Mouse (Mus musculus) limb, embryonic 12.5 days (tissue): Measurements from ENCODE around the gene Hpn. TPM values are rescaled to one million over a fixed set of nuclear protein-coding genes. Genes with fewer than 3 reads are reported as not detected.

Experiments used
- ATAC-seq: fragments of 200-750 bp; cut with Nextera tagmentation; 2 replicates; pipeline ENCODE4 v1.8.0; 2017; ENCODE audit warnings: low read depth, moderate TSS enrichment; ENCODE audit not compliant: insufficient number of reproducible peaks, insufficient read depth, low FRiP score, low TSS enrichment
- H3K27ac ChIP-seq: fragments of 300-500 bp; sonication (generic); 2 replicates; pipeline ENCODE4 v1.5.1; 2016; ENCODE audit warnings: mild to moderate bottlenecking, moderate library complexity
- H3K27me3 ChIP-seq: fragments of 300-500 bp; sonication (generic); 2 replicates; pipeline ENCODE4 v1.6.1; 2016; ENCODE audit warnings: mild to moderate bottlenecking, moderate library complexity
- H3K36me3 ChIP-seq: fragments of 300-500 bp; sonication (generic); 2 replicates; pipeline ENCODE4 v1.6.1; 2016; ENCODE audit warnings: mild to moderate bottlenecking, moderate library complexity
- H3K4me1 ChIP-seq: fragments of 300-500 bp; sonication (generic); replicated peaks from 2 replicates; pipeline ENCODE4 v1.6.1; 2016
- H3K4me2 ChIP-seq: fragments of 300-500 bp; sonication (generic); 2 replicates; pipeline ENCODE4 v1.6.1; 2016; ENCODE audit warnings: mild to moderate bottlenecking, moderate library complexity
- H3K4me3 ChIP-seq: fragments of 300-500 bp; sonication (generic); replicated peaks from 2 replicates; pipeline ENCODE4 v1.5.1; 2016; ENCODE audit warnings: mild to moderate bottlenecking
- H3K9ac ChIP-seq: fragments of 300-500 bp; sonication (generic); replicated peaks from 2 replicates; pipeline ENCODE4 v1.6.1; 2016; ENCODE audit warnings: mild to moderate bottlenecking, moderate library complexity
- H3K9me3 ChIP-seq: fragments of 300-500 bp; sonication (generic); 2 replicates; pipeline ENCODE4 v1.6.1; 2016; ENCODE audit warnings: mild to moderate bottlenecking, moderate library complexity
- WGBS: fragments of 180-500 bp; shearing (Covaris S2); methylation state at CpG from one replicate; pipeline ENCODE4 v1.1.7; 2016; 5-methylcytosine and 5-hydroxymethylcytosine counted together
- polyA plus RNA-seq: library from polyadenylated mRNA; unstranded; fragments of >200 nt; fragmentation: Nextera tagmentation; extraction: Ambion mirVana; gene quantifications from 2 replicates; pipeline ENCODE4 v1.2.1, GENCODE M21; 2016

Gene Hpn
- polyA plus RNA-seq, result 2.4 and 3.6 TPM in 2 replicates

DNA sequence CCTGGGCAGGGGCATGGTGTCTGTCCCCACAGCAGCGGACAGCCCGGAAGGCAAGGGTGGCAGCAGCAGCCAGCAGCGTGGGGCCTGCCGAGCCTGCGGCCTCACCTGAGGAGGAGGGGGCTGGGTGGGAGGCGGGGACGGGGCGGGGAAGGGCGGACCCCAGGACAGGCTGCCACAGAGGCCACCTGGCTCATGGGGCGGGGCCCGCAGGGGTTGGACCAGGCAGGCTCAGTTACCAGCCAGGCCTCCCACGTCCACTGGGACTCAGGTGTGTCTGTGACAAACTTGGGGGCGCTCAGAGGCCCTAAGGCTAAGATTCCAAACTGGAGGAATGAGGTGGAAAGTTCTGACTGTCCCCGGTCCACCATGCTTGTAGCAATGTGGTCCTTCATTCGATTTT, at the start of gene Hpn:
Hpn (minus strand) TSS at position 109 of the 400 bp plus-strand sequence.
- no peaks in the 10 kb centered on the region for H3K36me3 ChIP-seq
- H3K4me3 ChIP-seq, result 0 out of 2 replicates have a peak within 1 kb of the TSS, but pooled peaks have one; percentile 11
- peak within 1 kb of the TSS; percentile 42 for H3K4me2 ChIP-seq
- H3K9me3 ChIP-seq, result no peaks in the 10 kb centered on the region
- peak; percentile 17 for ATAC-seq
- peak within 1 kb of the TSS; percentile 19; the same call in 1 of the 2 replicates for H3K9ac ChIP-seq
- 15% methylated on average over 13 of the region's 15 CpGs for WGBS
- H3K4me1 ChIP-seq, result peaks cover 15% of the 10 kb centered on the region
- H3K27me3 ChIP-seq, result peaks cover 2% of the 10 kb centered on the region
- H3K27ac ChIP-seq, result peak within 1 kb of the TSS; percentile 53; the same call in 1 of the 2 replicates

DNA sequence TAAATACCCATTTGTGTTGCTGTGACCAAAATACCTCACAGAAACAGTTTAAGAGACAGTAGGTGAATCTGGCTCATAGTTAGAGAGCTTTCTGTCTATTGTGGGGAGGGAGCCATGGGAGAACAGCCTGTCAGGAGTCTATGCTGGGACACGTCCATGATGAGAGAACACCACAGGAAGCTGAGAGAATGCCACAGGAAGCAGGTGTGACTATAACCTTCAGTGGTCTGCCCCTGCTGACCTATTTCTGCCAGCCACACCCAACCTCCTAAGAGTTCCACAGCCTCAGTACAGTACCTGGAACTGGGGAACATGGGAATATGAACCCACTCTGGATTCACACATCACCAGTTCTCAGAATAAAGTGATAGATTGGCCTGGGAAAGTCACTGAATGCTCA, 49.7 kb upstream of the Hpn start:
- Histone ChIP-seq H3K4me3 (no peak overlapping the region), H3K27ac (no peak overlapping the region), H3K27me3 (no peaks in the 10 kb centered on the region), H3K9ac (no peak overlapping the region), H3K4me1 (no peaks in the 10 kb centered on the region), H3K9me3 (no peaks in the 10 kb centered on the region), H3K36me3 (no peaks in the 10 kb centered on the region), H3K4me2 (no peak overlapping the region)
- 54% methylated on average over 1 of the region's 1 CpGs for WGBS
- no peak for ATAC-seq

DNA sequence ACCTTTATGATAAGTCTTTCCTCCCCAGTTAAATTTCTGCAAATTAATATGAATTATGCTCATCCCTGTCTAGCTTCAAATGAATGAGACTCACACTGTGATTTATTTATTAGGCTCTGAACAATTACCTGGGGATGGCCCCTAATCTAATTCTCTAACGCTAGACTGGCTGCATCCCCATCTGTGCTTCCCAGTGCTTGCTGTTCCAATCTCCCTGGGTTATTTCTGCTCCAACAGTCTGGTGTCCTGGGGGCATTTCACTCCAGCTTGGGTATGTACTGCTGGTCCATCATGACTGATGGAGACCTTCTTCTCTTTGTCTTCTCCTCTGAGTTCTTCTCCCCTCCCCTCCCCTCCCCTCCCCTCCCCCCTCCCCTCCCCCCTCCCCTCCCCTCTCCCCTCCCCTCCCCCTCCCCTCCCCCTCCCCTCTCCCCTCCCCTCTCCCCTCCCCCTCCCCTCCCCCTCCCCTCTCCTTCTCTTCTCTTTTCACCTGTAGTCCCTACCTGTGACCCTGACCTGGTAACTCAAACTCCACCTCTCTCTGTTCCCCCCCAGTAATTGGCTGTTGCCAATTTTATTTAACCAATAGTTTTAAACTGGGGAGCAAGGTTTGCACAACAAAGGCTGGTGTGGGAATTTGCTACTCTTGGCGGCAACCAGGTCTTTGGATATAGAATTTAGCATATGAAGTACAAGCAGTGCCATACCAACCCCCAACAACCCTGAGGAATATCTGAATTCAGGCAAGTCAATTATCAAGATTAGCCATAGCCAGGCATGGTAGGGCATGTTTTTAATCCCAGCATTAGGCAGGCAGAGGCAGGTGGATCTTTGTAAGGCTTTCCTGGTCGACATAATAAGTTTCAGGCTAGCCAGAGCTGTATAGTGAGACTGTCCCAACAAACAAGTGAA, 48.8 kb upstream of the Hpn start:
- 66% methylated on average over 3 of the region's 3 CpGs for WGBS
- Histone ChIP-seq H3K9me3 (no peaks in the 10 kb centered on the region), H3K36me3 (no peaks in the 10 kb centered on the region)

DNA sequence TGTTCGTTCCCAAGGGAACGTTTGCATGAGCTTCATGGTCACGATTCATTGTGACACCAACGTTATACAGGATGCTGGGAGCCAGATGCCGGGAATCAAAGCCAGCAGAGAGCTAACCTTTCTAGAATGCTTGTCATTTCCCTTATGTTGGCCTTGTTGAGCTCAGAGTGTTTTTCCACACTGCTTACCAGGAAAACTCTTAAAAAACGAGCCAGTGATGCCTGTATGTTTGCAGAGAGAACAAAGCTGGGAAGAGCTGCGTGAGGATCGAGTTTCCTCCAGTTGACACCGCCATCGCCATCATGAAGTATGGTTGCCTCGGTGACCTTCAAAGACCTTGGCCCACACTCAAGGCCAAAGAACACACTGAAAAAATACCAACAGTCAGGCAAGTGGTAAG, 47.2 kb upstream of the Hpn start:
- H3K9ac ChIP-seq, result no peak overlapping the region
- no peak overlapping the region for H3K27ac ChIP-seq
- no peaks in the 10 kb centered on the region for H3K27me3 ChIP-seq
- no peak for ATAC-seq
- 67% methylated on average over 11 of the region's 11 CpGs for WGBS
- no peak overlapping the region for H3K4me2 ChIP-seq
- no peaks in the 10 kb centered on the region for H3K36me3 ChIP-seq
- H3K4me1 ChIP-seq, result no peaks in the 10 kb centered on the region
- H3K4me3 ChIP-seq, result no peak overlapping the region
- no peaks in the 10 kb centered on the region for H3K9me3 ChIP-seq

More for the DNA sequence above, 48.8 kb upstream of the Hpn start:
- no peak for ATAC-seq
- no peak overlapping the region for H3K9ac ChIP-seq
- no peak overlapping the region for H3K4me3 ChIP-seq
- no peaks in the 10 kb centered on the region for H3K27me3 ChIP-seq
- no peaks in the 10 kb centered on the region for H3K4me1 ChIP-seq
- H3K4me2 ChIP-seq, result no peak overlapping the region
- no peak overlapping the region for H3K27ac ChIP-seq

DNA sequence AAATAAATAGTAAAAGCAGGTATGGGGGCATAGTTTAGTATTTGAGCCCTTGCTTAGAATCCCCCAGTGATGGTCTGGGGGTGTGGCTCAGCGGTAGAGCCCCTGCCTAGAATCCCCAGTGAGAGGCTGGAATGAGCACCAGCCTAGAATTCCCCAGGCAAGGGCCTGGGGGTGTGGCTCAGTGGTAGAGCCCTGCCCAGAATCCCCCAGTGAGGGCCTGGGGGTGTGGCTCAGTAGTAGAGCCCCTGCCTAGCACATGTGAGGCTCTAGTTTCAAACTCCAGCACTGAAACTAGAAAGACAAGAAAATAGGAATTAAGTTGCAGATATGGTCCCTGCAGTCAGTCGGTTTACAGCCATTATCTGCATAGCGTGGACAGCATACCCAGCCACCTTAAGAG, 46.7 kb upstream of the Hpn start:
- ATAC-seq, result 0 out of 2 replicates have a peak, but pooled peaks have one; percentile 42
- no peaks in the 10 kb centered on the region for H3K9me3 ChIP-seq
- no peaks in the 10 kb centered on the region for H3K27me3 ChIP-seq
- H3K9ac ChIP-seq, result no peak overlapping the region
- no peak overlapping the region for H3K4me3 ChIP-seq
- no peaks in the 10 kb centered on the region for H3K36me3 ChIP-seq
- WGBS, result 52% methylated on average over 3 of the region's 3 CpGs
- H3K27ac ChIP-seq, result no peak overlapping the region
- H3K4me2 ChIP-seq, result no peak overlapping the region
- no peaks in the 10 kb centered on the region for H3K4me1 ChIP-seq

GRCm38 (mm10) chr7:31161246-31161645, 46.2 kb upstream of the Hpn start:
- no peak overlapping the region for H3K4me3 ChIP-seq
- no peak overlapping the region for H3K4me2 ChIP-seq
- no peak for ATAC-seq
- no peak overlapping the region for H3K27ac ChIP-seq
- H3K36me3 ChIP-seq, result no peaks in the 10 kb centered on the region
- no peaks in the 10 kb centered on the region for H3K27me3 ChIP-seq
- peaks cover under 1% of the 10 kb centered on the region; the same call in 1 of the 2 replicates for H3K4me1 ChIP-seq
- no peak overlapping the region for H3K9ac ChIP-seq
- 67% methylated on average over 3 of the region's 3 CpGs for WGBS
- H3K9me3 ChIP-seq, result no peaks in the 10 kb centered on the region

DNA sequence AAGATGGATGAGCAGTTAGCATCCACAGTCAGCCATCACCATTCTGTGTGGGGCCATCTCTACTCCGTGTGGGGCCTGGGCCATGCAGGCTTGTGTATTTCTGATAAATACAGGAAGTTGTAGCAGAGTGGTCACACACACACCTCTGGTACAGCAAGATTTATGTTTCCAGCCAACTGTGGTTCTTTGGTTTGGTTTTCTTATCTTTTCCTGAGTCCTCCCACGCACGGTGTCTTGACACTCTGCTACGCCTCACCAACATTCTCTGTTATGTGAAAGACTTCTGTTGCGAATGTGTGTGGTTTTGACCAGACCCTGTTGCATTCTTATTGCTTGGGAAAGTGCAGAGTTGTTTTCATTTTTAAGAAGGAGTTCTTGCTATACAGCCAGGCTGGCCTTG, 45.7 kb upstream of the Hpn start:
- H3K27me3 ChIP-seq, result no peaks in the 10 kb centered on the region
- no peak overlapping the region for H3K4me3 ChIP-seq
- 82% methylated on average over 5 of the region's 5 CpGs for WGBS
- no peak overlapping the region for H3K4me2 ChIP-seq
- no peak for ATAC-seq
- peaks cover 5% of the 10 kb centered on the region; the same call in 1 of the 2 replicates for H3K4me1 ChIP-seq
- no peak overlapping the region for H3K9ac ChIP-seq
- no peaks in the 10 kb centered on the region for H3K9me3 ChIP-seq
- no peak overlapping the region for H3K27ac ChIP-seq
- no peaks in the 10 kb centered on the region for H3K36me3 ChIP-seq

GRCm38 (mm10) chr7:31156034-31156928, 41.2 kb upstream of the Hpn start:
- H3K4me1 ChIP-seq, result peaks cover 17% of the 10 kb centered on the region
- no peaks in the 10 kb centered on the region for H3K9me3 ChIP-seq
- no peak for ATAC-seq
- H3K4me2 ChIP-seq, result peak overlapping the region; percentile 25
- 28% methylated on average over 19 of the region's 19 CpGs for WGBS
- H3K36me3 ChIP-seq, result no peaks in the 10 kb centered on the region
- 0 out of 2 replicates have a peak overlapping the region, but pooled peaks have one; percentile 5 for H3K9ac ChIP-seq
- H3K27ac ChIP-seq, result peak overlapping the region; percentile 43; the same call in 1 of the 2 replicates
- H3K27me3 ChIP-seq, result no peaks in the 10 kb centered on the region
- no peak overlapping the region for H3K4me3 ChIP-seq

DNA sequence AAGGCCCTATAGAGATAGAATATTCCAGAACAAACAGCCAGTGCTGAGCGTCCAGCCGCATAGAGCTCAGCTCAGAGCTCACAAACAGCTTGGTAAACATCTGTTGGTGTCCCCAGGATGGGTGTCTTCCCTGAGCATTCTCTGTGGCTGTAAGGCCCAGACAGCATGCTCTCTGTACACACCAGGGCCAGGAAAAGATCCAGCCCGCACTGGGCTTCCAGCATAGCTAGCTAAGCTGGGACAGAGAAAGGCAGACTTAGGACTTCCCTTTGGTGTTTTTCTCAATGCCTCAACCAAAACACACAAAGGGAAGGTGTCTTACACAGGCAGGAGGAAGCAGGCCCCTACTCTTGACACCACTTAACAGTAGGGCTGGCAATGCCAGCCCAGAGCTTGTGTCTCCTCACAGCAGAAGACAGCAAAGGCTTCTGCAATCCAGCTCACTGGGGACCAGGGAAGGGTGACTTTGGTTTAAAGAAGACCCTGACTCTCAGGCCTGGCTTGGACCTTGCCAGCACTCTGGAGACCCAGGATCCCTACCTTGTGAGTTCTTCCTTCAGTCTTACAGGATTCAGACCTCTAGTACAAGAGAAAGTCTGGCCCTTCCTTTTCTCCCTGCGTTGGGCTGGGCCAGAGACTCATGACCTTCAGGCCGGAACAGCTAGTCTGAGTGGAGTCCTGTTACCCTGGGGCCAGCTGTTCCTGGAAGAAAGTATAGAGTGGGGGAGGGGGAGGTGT, 40.4 kb upstream of the Hpn start, which contains the start of gene Gramd1a:
Gramd1a (minus strand) TSS at position 601 of the 738 bp plus-strand sequence.
- 55% methylated on average over 5 of the region's 5 CpGs for WGBS
- H3K4me3 ChIP-seq, result no peak within 1 kb of the TSS

DNA sequence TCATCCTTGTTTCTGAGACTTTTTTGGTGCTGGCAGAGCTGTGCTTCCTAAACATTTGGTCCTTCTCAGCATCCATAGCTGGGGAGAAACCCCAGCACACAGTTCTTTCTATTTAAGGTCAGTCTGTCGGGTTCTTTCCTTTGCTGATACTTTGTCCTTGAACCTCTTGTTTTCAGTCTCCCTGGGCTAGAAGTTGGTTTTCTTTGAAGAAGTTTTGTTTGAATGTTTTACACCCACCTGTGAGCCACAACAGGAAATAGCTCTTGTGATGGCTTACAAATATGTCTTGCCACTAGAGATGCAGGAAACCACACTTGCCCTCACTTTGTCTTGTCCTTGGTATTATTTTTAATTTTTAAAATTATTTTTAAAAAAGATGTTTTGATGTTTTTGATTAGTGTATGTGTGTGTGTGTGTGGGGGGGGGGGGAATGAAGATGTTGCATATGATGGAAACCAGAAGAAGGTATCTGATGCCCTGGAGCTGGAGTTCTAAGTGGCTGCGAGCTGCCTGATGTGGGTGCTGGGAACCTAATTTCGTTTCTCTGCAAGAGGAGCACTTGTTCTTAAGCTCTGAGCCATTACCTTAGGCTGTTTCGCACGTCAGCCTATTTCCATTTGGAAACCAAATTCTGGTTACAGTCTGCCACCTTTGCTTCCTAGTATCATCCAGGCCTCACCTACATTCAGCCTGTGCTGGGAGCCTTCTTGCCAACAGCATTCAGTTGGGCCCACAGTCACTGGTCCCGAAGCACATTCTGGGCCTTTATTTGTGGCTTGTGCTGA, 38.6 kb upstream of the Hpn start:
- Histone ChIP-seq H3K27ac (no peak overlapping the region), H3K36me3 (no peaks in the 10 kb centered on the region), H3K4me1 (peaks cover 34% of the 10 kb centered on the region), H3K4me3 (no peak overlapping the region), H3K27me3 (no peaks in the 10 kb centered on the region), H3K4me2 (no peak overlapping the region), H3K9ac (no peak overlapping the region), H3K9me3 (no peaks in the 10 kb centered on the region)
- WGBS, result 80% methylated on average over 6 of the region's 6 CpGs
- no peak for ATAC-seq

More for the DNA sequence above, 40.4 kb upstream of the Hpn start, which contains the start of gene Gramd1a:
- peak within 1 kb of the TSS; percentile 25 for H3K4me2 ChIP-seq
- no peaks in the 10 kb centered on the region for H3K27me3 ChIP-seq
- no peaks in the 10 kb centered on the region for H3K36me3 ChIP-seq
- ATAC-seq, result no peak
- H3K4me1 ChIP-seq, result peaks cover 20% of the 10 kb centered on the region
- H3K27ac ChIP-seq, result peak within 1 kb of the TSS; percentile 43
- no peaks in the 10 kb centered on the region for H3K9me3 ChIP-seq
- peak within 1 kb of the TSS; percentile 5; the same call in 1 of the 2 replicates for H3K9ac ChIP-seq
